Mouse (Mus musculus) thymus, adult 2 months (tissue): ENCODE results near the gene Gpc6. TPM values are rescaled to one million over a fixed set of nuclear protein-coding genes. Genes with fewer than 3 reads are reported as not detected.

Experiments
- DNase-seq: peaks from one replicate; pipeline ENCODE4 v3.0.0; 2021
- H3K27ac ChIP-seq: fragments of 200-500 bp; 2 replicates; pipeline ENCODE4 v1.5.1; 2012; ENCODE audit warnings: low read length, control low read depth; ENCODE audit not compliant: control insufficient read depth, insufficient read depth
- H3K27me3 ChIP-seq: fragments of 200-500 bp; 2 replicates; pipeline ENCODE4 v1.6.1; 2012; ENCODE audit warnings: mild to moderate bottlenecking, low read length, moderate library complexity, mixed read lengths; ENCODE audit not compliant: control insufficient read depth, insufficient read depth
- H3K36me3 ChIP-seq: fragments of 200-500 bp; 2 replicates; pipeline ENCODE4 v1.6.1; 2012; ENCODE audit warnings: mild to moderate bottlenecking, low read length, moderate library complexity; ENCODE audit not compliant: control insufficient read depth, insufficient read depth
- H3K4me1 ChIP-seq: fragments of 200-500 bp; replicated peaks from 2 replicates; pipeline ENCODE4 v1.6.1; 2012; ENCODE audit warnings: low read length; ENCODE audit not compliant: control insufficient read depth, insufficient read depth
- H3K4me3 ChIP-seq: fragments of 200-500 bp; 2 replicates; pipeline ENCODE4 v1.5.1; 2012; ENCODE audit warnings: mild to moderate bottlenecking, low read length, control low read depth, moderate library complexity; ENCODE audit not compliant: control insufficient read depth, insufficient read depth
- CTCF ChIP-seq: fragments of 200-500 bp; IDR thresholded peaks from 2 replicates; pipeline ENCODE4 v1.5.1; 2012; ENCODE audit warnings: mild to moderate bottlenecking, control low read depth, low read length, moderate library complexity, borderline replicate concordance; ENCODE audit not compliant: control insufficient read depth, poor library complexity, insufficient read depth; ENCODE audit errors: extremely low read depth
- POLR2A ChIP-seq: fragments of 200-500 bp; IDR thresholded peaks from 2 replicates; pipeline ENCODE4 v1.6.1; 2012; ENCODE audit warnings: mild to moderate bottlenecking, low read length, control low read depth, moderate library complexity; ENCODE audit not compliant: control insufficient read depth, poor library complexity, insufficient read depth; ENCODE audit errors: extremely low read depth
- WGBS: fragments of 180-500 bp; shearing (Covaris S2); methylation state at CpG from one replicate; pipeline ENCODE4 v1.1.7; 2018; 5-methylcytosine and 5-hydroxymethylcytosine counted together
- polyA plus RNA-seq: library from polyadenylated mRNA; depleted of rRNA; stranded (reverse); fragments of >200 nt; gene quantifications from 2 replicates; pipeline ENCODE4 v1.2.3, GENCODE M21; 2012

The Gpc6 gene
- polyA plus RNA-seq, 1 experiment: 1.5 TPM

DNA sequence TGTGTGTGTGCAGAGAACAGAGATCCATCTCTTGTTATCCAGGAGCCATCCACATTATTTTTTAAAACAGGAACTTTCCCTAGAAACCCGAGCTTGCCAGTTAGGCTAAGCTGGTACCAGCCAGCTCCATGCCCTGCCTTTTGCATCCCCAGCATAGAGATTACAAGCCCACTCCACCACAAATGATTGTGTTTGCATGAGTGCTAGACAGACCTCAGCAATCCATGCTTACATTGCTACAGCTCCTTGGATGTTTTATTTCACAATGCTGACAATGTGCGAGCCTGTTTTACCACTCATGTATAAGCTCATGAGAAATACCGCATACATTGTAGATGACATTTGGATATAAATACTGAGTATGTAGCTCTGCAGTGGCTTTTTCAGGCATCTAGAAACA, 375.9 kb downstream of the Gpc6 start:
- 93% methylated on average over 3 of the region's 3 CpGs for WGBS
- Histone ChIP-seq H3K4me1 (no peaks in the 10 kb centered on the region), H3K4me3 (no peak overlapping the region), H3K27ac (no peak overlapping the region), H3K27me3 (no peaks in the 10 kb centered on the region), H3K36me3 (no peaks in the 10 kb centered on the region)
- TF ChIP-seq CTCF (no peak), POLR2A (no peak)
- DNase-seq: no peak

DNA sequence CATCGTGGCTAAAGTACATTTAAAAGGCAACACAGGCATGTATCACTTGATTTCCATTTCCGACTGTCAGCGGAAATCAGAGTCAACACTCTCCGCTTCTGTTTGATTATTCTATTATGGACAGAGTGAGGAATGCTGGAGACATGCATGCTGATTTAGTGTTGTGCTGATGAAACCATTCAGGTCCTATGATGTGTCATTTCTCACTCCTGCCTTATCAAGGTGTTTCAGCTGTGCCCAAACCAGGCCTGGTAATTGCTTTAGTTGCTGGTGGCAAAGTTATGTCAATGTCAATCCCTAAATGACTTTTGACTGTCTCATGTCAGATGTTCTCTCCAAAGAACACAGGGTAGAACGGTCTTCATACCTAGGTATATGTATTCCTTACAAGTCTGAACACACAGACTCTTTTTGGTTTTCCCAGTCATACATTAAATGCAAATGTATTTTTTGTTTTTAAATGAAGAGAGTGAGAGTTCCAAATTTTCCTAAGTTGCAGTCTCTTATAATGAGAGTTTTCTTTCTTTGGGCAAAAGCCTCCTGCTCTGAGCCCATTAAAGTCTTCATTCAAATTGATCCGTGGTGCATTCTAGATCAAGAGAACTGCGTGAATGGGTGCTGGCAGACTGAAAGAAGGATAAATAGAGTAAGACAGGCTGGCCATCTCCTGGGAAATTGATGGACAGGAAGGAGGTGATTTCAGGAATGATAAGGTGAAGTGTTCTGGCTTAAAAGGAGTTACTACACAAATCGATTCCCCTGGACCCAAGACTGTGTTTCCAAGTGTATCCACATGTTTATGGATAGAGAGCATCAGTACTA, 379.0 kb downstream of the Gpc6 start:
- no peak for TF ChIP-seq POLR2A
- no peak for TF ChIP-seq CTCF
- Histone ChIP-seq H3K36me3 (no peaks in the 10 kb centered on the region), H3K27ac (no peak overlapping the region), H3K4me1 (no peaks in the 10 kb centered on the region), H3K27me3 (no peaks in the 10 kb centered on the region), H3K4me3 (no peak overlapping the region)
- no peak for DNase-seq
- WGBS: 87% methylated on average over 8 of the region's 8 CpGs

DNA sequence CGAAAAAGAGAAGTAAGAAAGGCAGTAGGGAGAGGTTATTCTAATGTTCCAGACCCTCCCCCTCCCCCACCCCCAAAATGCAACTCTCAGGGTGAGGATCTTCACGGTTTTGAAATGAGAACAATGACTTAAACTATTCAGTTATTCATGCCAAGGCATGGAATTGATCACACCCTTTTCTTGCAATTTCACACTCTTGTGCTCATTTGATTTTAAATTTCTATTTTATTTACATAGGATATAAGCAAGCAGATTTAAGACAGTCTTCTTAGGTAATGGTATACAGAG, 379.6 kb downstream of the Gpc6 start:
- no peak overlapping the region for H3K27ac ChIP-seq
- no peaks in the 10 kb centered on the region for H3K36me3 ChIP-seq
- no peaks in the 10 kb centered on the region for H3K27me3 ChIP-seq
- WGBS: 56% methylated on average over 2 of the region's 2 CpGs
- no peaks in the 10 kb centered on the region for H3K4me1 ChIP-seq
- TF ChIP-seq CTCF: no peak
- no peak for TF ChIP-seq POLR2A
- no peak overlapping the region for H3K4me3 ChIP-seq
- no peak for DNase-seq

- Histone ChIP-seq H3K27me3 (no peaks in the 10 kb centered on the region), H3K36me3 (no peaks in the 10 kb centered on the region), H3K4me3 (no peak overlapping the region), H3K4me1 (no peaks in the 10 kb centered on the region), H3K27ac (no peak overlapping the region)
- WGBS: 91% methylated on average over 3 of the region's 3 CpGs
- DNase-seq: no peak
- TF ChIP-seq POLR2A (no peak), CTCF (no peak)
These were observed 384.9 kb downstream of the Gpc6 start for GRCm38 (mm10) chr14:117309997-117310520.

DNA sequence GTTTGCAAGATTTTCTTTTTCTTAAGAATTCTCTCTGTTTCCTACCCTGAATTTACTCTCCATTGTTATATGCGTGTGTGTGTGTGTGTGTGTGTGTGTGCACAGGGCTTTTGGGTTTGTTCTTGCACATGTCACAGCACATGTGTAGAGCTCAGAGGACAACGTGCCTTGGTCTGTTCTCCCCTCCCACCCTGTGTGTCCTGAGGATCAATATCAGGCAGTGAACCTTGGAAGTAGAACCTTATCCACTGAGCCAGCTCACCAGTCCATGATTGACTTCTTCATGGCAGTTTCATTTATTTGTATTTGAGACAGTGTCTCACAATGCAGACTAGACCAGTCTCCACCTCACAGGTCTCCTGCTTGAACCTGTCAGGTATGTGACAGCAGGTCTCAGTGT, 399.1 kb downstream of the Gpc6 start:
- no peaks in the 10 kb centered on the region for H3K36me3 ChIP-seq
- no peak for TF ChIP-seq POLR2A
- no peak for TF ChIP-seq CTCF
- no peak for DNase-seq
- H3K4me1 ChIP-seq: no peaks in the 10 kb centered on the region
- H3K27ac ChIP-seq: no peak overlapping the region
- no peak overlapping the region for H3K4me3 ChIP-seq
- WGBS: 87% methylated on average over 2 of the region's 2 CpGs
- H3K27me3 ChIP-seq: no peaks in the 10 kb centered on the region

DNA sequence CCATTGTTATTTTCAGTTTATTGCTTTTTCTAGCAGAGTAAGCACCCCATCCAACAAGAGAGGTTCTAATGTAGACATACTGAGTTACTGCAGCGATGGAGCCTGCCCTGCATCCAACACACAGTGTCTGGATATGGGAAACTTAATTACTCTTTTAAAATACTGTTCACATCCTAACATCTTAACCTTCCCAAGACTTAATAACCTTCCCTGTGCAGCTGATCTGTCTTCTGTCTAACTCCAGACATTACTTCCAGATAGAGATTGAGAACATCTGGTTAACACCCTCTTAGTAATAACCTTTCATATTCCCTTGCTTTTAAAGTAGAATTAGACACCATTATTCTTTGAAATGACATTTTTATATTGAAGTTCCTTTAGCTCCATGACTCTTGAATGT, 407.1 kb downstream of the Gpc6 start:
- no peak overlapping the region for H3K27ac ChIP-seq
- no peaks in the 10 kb centered on the region for H3K4me1 ChIP-seq
- no peak overlapping the region for H3K4me3 ChIP-seq
- WGBS: 77% methylated on average over 1 of the region's 1 CpGs
- no peaks in the 10 kb centered on the region for H3K36me3 ChIP-seq
- DNase-seq: no peak
- H3K27me3 ChIP-seq: no peaks in the 10 kb centered on the region
- no peak for TF ChIP-seq POLR2A
- TF ChIP-seq CTCF: no peak

GRCm38 (mm10) chr14:117337271-117337670, 412.2 kb downstream of the Gpc6 start:
- Histone ChIP-seq H3K27me3 (no peaks in the 10 kb centered on the region), H3K4me3 (no peak overlapping the region), H3K36me3 (no peaks in the 10 kb centered on the region), H3K4me1 (no peaks in the 10 kb centered on the region), H3K27ac (no peak overlapping the region)
- no peak for DNase-seq
- WGBS: 93% methylated on average over 1 of the region's 1 CpGs
- TF ChIP-seq CTCF (no peak), POLR2A (no peak)
